22 mouse cellular contexts compared by ENCODE assay signal in the genomic region with DNA sequence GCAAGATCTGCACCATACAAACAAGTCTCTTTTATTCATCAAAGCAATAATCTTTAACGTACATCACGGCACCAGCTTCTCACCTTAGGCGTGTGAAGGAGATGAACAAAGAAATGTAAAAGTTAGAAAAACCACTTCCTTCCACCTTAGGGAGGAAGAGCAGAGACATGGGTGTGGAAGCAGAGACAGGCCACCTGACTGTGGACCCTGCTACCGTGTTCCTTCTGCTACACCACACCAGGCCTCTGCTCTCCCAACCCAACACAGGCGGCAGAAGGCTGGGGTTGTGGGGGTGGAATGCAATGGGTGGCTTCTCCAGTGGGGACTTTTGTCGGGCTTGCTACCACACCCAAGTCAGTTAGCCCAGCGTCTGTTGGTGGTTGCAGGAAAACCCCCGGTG.
DNase-seq lines count a peak whose midpoint lies in the region; ATAC-seq and TF ChIP-seq lines count a peak whose summit lies in the region.
"Had no signal": no experiment of that assay in that cellular context is flagged by ENCODE, and none has a peak within 500 bp of the region (broad histone marks: within the 10 kb centered on the region; RNA-seq: fewer than 3 reads in every experiment).

No protein-coding gene starts in this region.

- peaks cover 12% of the 10 kb centered on the region for H3K4me1 ChIP-seq in thymus, adult 2 months (replicated peaks; ENCODE audit: control insufficient read depth, insufficient read depth, low read length)
- H3K4me1 ChIP-seq in embryonic facial prominence, embryonic 10.5 days = no peaks in the 10 kb centered on the region
- H3K4me1 ChIP-seq: heart, embryonic 15.5 days; hindbrain, embryonic 15.5 days; liver, embryonic 13.5 days; neural tube, embryonic 13.5 days; stomach, embryonic 15.5 days had no signal

- no peak for TF ChIP-seq CTCF in thymus, adult 2 months (IDR thresholded peaks at IDR 0.05; ENCODE audit: borderline replicate concordance, control insufficient read depth, extremely low read depth, insufficient read depth, low read length, poor library complexity)

- peak; percentile 90 for ATAC-seq in inflammation-experienced regulatory T-cells, adult 6 months
- ATAC-seq: intestine, postnatal 0 days had no signal

- H3K4me3 ChIP-seq in thymus, adult 2 months (ENCODE audit: control insufficient read depth, insufficient read depth, low read length) = no peak overlapping the region
- H3K4me3 ChIP-seq in embryonic facial prominence, embryonic 10.5 days = no peak overlapping the region
- H3K4me3 ChIP-seq: heart, embryonic 15.5 days; hindbrain, embryonic 15.5 days; layer of hippocampus, adult 2 months; liver, embryonic 13.5 days; neural tube, embryonic 13.5 days; stomach, embryonic 15.5 days had no signal

- peak overlapping the region; percentile 85 for H3K27ac ChIP-seq in thymus, adult 2 months (ENCODE audit: control insufficient read depth, insufficient read depth, low read length)
- no peak overlapping the region for H3K27ac ChIP-seq in embryonic facial prominence, embryonic 10.5 days (replicated peaks)
- H3K27ac ChIP-seq: heart, embryonic 15.5 days; hindbrain, embryonic 15.5 days; kidney, postnatal 0 days; layer of hippocampus, adult 2 months; liver, embryonic 13.5 days; neural tube, embryonic 13.5 days; stomach, embryonic 15.5 days had no signal

- 5% methylated on average over 8 of the region's 8 CpGs for WGBS in thymus, adult 2 months
- 90% methylated on average over 8 of the region's 8 CpGs for WGBS in embryonic facial prominence, embryonic 10.5 days

- H3K27me3 ChIP-seq in thymus, adult 2 months (ENCODE audit: control insufficient read depth, insufficient read depth, low read length) = no peaks in the 10 kb centered on the region
- no peaks in the 10 kb centered on the region for H3K27me3 ChIP-seq in embryonic facial prominence, embryonic 10.5 days (replicated peaks; ENCODE audit: low read depth, poor library complexity, severe bottlenecking)
- H3K27me3 ChIP-seq: heart, embryonic 15.5 days; hindbrain, embryonic 15.5 days; liver, embryonic 13.5 days; neural tube, embryonic 13.5 days; stomach, embryonic 15.5 days had no signal

- TF ChIP-seq POLR2A in thymus, adult 2 months (IDR thresholded peaks at IDR 0.05; ENCODE audit: control insufficient read depth, extremely low read depth, insufficient read depth, low read length, poor library complexity) = no peak

- H3K9me3 ChIP-seq in embryonic facial prominence, embryonic 10.5 days = peaks cover 2% of the 10 kb centered on the region
- H3K9me3 ChIP-seq: heart, embryonic 15.5 days; hindbrain, embryonic 15.5 days; liver, embryonic 13.5 days; stomach, embryonic 15.5 days had no signal

- DNase-seq in CD8-positive naive resting alpha-beta T cell, adult 2 months (ENCODE audit: low read depth in 2 of 2, low spot score in 2 of 2) = peak; percentile 6 to 19
- peak; percentile 60 for DNase-seq in thymus, adult 2 months
- DNase-seq in thymus, postnatal 4 days = peak; percentile 61
- no peak for DNase-seq in layer of hippocampus, postnatal 36 days
- DNase-seq in right cerebral cortex, adult 2 months (ENCODE audit: low spot score in 2 of 2) = no peak
- no peak for DNase-seq in embryonic facial prominence, embryonic 10.5 days (ENCODE audit: low spot score)
- DNase-seq: adrenal gland, adult 2 months; cerebellum, adult 11 months; cerebellum, adult 9-11 months; heart, postnatal 4 days; liver, embryonic 13.5 days; lung, adult 2 months; lung, postnatal 36 days; midbrain, embryonic 14.5 days had no signal

- no peaks in the 10 kb centered on the region for H3K36me3 ChIP-seq in thymus, adult 2 months (ENCODE audit: control insufficient read depth, insufficient read depth, low read length)
- no peaks in the 10 kb centered on the region for H3K36me3 ChIP-seq in embryonic facial prominence, embryonic 10.5 days (replicated peaks)
- H3K36me3 ChIP-seq: heart, embryonic 15.5 days; hindbrain, embryonic 15.5 days; liver, embryonic 13.5 days; neural tube, embryonic 13.5 days; stomach, embryonic 15.5 days had no signal

Comparison
In these comparisons a context has a peak if more than half of its experiments do, and no peak if none do; other contexts are left out.
1. DNase-seq: peak in CD8-positive naive resting alpha-beta T cell, adult 2 months (2 of 2), thymus, adult 2 months (single experiment) and thymus, postnatal 4 days (single experiment); none in layer of hippocampus, postnatal 36 days (0 of 2), right cerebral cortex, adult 2 months (0 of 2) and embryonic facial prominence, embryonic 10.5 days (single experiment).